Mouse (Mus musculus) right cerebral cortex, adult 18-20 months (tissue): ENCODE measurements around the gene Srp14.

Experiments
- DNase-seq: peaks from one replicate; pipeline ENCODE4 v3.0.0; 2022; ENCODE audit warnings: mixed read lengths

The Srp14 gene

DNA sequence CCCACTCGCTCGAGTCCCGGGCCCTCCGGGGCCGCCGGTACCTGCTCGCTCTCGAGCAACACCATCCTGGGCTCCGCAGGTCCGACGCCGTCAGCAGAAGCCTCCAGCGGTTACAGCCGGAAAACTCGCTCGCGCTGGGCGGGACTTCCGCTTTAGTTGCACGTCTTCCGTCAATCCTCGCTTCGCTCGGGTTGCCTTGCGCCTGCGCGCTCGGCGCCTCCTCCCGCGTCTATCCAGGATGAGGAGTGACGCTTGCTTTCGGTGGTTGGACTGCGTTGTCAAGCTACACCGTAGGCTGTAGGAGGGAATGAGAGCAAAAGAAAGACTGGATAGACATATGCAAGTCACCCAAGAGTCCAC is at the start of gene Srp14:
Gene Srp14 (minus strand): TSS at position 162 of the 360 bp plus-strand sequence.
- peak; percentile 95 for DNase-seq

DNA sequence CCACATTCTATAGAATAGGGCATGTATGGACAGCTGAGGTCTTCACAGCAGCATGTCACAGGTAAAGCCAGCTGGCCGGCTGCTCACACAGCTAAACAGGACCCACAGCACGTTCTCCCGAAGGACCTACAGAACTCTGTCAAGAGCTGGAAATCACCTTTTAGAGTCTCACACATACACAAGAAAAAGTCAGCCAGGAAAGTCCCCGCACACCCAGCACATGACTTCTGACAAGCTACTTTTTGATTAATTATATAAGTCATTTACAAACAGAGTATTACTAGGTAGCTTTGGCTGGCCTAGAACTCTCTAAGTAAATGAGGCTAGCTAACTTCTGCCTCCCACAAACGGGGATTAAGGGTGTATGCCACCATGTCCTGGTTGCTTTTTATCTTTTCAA is 47.0 kb upstream of the Srp14 start:
- no peak for DNase-seq

DNA sequence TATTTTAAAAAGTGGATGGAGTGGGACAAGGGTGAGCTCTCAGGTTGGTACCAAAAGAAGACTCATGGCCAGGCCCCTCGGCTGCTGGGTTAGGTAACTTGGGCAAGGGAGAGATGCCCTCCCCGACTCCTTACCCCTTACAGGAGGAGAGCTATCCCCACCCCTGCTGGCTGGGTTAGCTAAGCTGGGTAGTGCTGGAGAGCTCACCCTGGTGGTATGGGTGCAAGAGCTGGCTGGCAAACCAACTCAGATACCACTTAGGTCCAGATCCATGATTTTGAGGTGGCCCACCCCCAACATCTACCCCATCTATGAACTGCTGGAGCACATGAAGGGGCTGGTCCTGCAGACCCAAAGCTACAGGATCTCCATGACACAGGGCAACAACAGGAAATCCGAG is 45.3 kb upstream of the Srp14 start:
- no peak for DNase-seq

DNA sequence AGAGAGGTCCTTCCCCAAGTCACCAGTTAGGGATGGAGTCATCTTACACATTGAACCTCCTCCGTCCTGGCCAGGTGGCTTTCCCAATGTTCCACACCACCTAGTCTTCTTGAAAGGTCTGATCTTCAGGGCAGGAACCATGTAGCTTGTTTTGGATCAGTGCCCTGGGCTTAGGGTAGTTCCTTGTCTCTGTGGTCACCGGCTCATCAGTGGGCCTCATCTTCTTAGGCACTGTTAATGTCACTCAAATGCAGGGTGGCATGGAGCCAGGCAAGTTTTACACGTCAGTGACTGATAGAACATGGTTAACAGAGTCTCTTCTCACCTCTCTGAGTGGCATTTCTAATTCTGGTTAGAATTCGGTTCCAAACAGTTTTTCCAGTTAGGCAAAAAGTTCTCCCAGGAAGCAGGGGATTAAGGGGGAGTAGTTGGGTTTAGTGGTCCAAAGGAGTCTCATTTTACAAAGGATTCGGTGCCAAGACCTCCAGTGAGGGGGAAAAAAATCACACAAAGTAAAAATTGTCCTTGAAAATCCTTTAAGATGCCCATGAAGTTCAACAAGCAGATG is 43.7 kb upstream of the Srp14 start:
- no peak for DNase-seq

DNA sequence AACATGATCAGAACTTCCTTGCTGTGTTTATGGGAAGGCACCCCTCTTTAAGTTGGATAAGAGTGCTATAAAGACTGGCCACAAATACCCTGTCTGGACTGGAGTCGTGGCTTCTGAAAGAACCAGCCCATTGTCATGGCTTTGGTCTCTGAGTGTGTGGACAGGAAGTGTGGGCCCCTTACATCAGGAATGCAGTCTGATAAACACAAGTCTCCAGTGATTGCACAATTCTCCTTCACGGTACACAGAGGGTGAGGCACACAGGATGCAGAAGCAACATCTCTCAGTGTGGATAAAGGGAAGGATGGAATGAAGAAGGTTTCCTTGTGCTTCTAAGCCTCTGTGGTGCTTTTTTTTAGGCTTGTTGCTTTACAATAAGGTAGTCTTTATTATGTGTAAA is 42.8 kb upstream of the Srp14 start:
- DNase-seq = no peak

DNA sequence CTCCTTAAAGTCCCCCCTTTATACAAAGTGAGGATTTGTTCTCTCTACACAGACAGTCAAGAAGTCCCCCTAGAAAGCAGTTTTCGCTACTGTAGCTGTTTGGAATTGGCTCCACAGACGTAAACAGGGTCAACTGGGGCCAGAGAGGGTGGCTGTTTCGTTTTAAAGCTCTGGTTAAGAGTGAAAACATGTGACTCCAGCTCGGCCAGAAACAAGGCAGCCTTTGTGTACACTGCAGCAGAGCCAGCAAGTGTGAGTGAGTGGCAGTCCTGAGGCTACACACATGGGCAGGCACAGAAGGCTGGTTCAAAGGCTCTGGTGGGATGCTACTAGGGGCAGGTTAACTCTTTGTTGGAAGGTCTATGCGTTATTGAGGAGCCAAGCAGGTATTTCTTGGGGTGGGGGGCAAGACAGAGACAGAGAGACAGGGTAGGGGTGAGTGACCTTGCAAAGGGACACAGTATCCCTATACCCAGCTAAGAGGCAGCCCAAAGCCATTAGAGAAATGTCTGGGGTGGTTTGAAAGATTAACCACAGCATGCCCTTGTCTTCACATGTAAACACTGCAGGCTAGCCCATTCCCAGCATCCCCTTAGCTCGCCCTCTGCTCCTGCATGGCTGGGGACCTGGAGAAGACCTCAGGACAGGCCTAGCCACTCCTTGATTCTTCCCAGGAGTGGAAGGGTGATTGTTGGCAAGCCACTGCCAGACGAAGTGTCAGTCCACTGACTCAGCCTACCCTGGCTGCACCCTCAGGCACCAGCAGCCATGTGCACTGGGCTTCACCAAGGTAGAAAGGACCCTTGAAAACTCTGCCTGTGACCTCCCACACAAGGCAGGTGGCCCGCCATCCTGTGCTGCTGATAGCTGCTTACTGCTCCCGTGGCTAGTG is 40.8 kb upstream of the Srp14 start:
- DNase-seq = peak; percentile 49

DNA sequence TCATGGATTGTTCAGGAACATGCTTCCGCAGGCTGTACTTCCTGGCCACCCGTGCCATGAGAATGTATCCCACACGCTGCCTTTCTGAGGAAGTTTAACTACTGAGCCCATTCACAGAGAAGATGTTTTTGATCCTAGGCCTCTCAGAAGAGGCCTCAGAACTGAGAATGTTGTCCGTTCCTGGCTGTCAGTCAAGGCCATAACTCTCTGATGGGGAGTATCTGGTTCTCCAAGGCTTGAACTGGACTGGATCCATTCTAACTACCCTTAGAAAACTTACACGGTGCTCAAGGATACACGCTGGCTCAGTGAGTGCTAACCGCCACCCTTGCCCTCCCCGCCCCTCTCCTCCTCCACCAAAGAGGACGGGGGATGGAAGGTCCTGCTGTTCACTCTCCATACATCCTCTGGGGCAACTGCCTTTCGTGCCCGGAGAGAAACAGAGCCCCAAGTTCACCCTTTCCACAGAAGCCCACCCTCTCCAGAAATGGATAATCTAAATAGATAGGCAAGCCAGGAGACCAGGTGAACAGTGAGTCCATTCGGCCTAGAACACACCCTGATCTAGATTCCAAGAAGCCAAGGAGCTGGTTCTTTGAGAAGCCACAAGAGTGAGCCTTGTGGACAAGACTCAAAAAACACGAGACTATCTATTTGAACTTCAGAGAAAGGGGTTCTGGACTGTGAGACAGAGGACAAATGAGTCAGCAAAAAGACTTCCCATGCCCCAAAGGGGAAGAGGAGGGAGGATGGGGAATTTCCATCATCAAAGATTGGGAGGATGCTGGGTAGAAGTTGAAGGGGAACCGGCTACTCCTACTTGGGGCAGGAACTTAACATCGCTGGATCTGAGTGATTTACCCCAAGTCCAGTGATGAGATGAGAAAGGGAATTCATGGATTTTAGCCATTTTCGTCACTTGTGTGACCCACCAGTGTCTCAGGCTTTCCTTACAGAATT is 33.2 kb upstream of the Srp14 start:
- no peak for DNase-seq

DNA sequence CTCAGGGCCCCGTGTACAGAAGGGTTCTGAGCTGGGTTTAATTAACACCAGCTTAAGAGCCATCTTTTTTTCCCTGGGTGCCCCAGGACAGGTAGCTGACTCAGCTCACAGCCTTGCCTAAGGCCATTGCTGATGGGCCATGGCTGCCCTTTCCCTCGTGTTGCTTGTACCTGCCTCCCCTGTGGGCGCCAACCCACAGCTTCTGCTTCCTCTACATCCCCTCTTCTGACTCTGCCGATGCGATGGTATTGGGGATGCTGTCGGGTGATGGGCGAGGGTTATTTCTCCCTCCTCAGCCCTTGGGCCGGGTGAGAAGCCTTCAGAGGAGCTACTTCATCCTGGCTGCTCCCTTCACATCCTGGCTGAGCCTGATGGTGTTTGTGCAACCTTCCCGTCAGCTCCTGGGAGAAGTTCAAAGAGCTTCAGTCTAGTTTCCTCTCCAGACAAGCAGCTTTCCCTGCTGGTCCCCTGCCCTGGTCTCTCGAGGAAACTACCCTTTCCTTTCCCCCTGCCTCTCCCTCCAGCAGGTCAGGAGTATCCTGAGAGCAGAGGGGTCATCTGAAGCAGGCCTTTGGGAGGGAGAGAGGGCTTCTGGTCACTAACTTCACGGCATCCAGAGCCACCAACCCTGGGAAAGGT is 32.4 kb upstream of the Srp14 start:
- DNase-seq = no peak

DNA sequence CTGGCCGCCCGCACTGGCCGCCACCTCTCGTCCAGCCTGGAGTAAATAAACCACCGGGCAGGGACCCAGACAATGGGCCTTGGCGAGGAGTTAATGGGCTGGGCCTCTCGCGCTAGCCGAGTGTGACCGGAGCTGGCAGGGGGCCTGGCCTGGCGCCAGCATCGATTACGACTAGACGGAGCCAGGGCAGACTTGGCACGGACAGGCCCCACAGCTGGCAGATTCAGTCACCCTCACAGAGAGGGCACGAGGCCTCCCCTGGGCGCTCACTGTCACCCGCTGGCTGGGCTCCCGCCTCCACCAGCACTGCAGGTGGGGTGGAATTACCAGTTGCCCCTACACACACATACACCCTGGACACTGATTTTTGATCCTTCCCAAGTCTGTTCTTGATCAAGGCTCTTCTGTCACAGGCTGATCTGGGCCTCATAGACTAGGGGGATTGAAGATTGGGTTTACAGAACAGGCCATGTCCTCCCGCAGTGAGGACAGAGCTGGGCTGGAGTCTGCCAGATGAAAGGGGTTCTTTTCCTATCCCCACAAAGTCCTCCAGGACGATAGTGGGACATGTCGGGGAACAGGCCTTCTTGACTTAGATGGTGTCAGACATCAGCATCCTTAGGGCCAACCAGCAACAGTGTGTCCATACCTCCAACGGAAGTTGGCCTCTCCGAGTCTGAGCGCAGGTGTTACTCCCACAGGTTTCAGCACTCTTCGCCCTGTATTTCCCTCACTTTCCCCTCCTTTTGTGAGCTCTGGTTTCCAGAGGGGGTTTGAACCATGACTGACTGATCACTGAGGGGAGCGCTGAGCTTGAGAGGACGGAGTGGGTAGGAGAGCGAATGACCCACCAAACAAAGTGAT is 31.2 kb upstream of the Srp14 start:
- peak; percentile 89 for DNase-seq

DNA sequence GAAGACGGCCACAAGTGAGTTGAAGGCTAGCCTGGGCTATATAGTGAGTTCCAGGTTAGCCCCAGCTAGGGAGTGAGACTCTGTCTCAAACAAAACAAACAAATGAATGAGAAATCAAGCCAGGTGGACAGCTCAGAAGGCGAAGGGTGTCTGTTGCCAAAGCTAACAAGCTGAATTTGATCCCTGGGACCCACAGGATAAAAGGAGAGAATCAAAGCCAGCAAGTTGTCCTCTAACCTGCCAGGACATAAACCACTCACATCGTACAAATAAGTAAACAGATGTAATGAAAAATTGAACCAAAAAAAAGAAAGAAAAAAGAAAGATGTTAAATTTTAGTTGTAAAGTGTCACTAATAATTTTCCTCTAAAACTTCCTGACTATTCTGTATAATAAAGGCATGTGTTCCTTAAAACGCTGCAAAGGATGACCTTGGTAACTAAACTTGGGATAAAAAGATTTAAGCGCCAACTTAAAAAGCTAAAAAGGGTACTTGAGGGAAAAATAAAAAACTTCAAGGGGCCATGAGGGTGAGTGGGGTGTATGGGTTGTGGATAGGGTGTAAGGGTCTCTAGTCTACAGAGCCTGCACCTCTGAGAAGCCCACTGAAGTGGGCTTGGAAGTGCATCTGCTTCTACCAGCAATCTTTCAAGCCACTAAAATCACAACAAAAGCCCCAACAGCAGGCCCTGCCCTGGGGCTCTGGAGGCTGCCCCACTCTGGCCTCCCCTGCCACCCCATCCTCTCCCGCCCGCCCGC is 30.4 kb upstream of the Srp14 start:
- no peak for DNase-seq

DNA sequence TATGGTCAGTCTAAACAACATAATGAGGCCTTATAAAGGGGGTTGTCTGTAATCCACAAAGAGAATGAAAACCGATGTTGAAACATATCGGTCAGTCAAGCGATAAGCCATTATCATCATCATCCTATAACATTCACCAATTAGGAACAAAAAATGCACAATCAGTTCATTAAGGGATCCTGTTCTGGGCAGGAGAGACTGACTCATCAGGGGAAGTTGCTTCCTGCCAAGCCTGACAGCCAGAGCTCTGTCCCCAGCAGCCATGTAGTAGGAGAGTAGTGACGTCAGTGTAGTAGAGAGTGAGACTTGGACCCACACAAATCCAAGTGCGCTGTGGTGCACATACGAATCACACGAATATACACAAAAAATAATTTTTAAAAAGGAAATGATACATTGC is 27.6 kb upstream of the Srp14 start:
- DNase-seq = no peak

DNA sequence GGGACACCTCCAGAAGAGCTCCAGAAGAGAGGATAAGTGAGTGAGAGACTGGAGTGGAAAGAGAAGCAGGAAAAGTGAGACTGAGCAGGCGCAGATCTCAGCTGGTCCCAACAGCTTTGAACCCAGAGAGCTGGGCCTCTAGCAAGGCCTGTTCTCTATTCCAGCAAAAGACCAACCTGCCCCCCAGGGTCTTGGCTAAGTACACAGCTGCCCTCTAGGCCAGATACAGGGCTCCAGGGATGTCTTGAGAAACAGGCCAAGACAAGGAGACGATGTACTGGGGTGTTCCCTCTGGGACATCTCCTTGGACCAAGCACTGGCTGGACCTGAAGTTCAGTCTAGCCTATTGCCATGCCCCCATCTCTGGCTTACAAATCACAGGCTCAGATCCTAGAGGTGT is 20.7 kb upstream of the Srp14 start:
- DNase-seq = no peak

DNA sequence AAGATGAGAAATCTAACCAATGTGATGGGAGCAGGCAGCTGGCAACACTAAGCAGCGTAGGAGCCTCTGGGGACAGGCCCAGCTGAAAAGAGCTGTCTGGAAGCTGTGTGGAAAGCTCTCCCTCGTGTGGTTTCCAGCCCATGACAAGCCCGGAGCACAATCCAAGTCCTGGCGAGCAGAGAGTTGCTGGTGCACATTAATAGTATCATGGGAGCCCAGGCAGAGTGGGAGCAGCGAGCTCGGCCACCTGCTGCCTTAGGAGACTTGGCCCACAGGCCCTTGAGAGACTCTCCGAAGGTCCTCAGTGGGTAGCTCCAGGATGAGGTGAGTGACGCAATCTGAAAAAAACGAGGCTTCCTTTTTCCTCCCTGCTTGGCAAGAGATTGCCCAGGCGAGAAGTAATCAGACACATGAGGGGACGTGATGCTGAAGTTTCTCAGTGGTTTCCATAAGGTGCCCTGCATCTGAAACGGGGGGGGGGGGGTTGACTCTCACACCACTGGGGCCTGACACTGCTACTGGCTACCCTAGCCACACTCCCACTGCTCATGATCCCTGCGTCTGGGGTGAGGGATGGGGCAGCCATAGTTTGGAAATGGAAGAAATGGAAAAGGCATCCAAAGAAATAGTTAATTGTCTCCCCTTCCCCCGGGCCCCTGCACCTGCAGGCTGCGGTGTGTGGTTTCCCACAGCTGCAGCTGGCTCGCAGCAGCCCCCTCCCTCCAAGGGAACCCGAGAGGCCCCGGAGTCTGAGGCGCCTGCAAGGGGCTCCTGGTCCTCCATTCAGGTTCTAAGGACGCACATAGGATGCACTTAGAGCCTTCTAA is 19.8 kb upstream of the Srp14 start:
- DNase-seq = peak; percentile 39

DNA sequence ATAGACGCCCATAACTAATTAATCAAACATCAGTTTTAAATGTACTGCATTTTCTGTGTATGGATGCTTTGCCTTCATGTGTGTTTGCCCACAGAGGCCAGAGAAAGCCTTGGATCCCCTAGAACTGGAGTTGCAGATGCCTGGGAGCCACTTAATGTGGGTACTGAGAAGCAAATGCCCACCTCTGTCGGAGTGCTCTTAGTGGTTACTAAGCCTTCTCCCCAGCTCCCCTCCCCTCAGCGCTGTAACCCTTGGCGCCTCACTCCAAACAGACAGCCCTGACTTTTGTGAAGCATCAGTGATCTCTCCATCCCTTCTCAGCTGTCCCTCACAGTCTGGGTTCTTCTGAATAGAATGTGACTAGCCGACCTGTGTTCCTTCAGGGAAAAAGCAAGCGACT is 19.0 kb upstream of the Srp14 start:
- no peak for DNase-seq

DNA sequence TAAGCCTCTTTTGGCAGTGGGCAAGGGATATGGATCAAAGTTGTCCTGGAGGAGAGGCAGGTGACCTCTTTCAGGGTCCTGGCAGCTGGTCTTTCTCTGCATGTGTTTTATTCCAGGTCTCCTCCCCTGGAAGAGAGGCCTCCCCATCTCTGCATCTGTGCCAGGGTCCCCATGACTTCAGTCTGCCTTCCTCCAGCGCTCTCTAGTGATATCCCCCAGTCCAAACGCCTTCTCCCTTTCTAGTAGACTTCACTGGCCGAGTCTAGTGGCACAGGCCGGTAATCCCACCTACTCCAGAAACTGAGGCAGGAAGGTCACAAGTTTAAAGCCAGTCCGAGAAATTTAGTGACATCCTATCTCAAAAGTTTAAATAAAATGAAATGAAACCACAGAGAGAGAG is 18.4 kb upstream of the Srp14 start:
- no peak for DNase-seq

DNA sequence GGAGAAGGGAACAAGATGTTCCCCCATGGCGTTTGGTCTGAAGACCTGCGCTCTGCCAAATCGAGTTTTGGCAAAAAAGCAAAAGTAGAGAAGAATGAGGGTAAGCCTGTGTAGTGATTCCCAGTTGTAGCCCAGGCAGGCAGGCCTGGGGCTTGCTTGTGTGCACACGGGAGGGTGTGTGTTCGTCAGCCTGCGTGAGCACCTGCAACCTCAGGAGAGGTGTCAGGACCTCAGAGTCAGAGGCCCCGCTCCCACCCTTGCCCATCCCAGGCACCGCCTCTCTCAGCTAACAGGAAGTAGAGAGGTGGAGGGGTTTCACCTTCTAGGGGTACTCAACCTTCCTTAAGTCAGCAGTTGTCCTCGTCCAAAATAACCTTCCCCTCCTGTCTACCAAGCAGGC is 15.5 kb upstream of the Srp14 start:
- no peak for DNase-seq

DNA sequence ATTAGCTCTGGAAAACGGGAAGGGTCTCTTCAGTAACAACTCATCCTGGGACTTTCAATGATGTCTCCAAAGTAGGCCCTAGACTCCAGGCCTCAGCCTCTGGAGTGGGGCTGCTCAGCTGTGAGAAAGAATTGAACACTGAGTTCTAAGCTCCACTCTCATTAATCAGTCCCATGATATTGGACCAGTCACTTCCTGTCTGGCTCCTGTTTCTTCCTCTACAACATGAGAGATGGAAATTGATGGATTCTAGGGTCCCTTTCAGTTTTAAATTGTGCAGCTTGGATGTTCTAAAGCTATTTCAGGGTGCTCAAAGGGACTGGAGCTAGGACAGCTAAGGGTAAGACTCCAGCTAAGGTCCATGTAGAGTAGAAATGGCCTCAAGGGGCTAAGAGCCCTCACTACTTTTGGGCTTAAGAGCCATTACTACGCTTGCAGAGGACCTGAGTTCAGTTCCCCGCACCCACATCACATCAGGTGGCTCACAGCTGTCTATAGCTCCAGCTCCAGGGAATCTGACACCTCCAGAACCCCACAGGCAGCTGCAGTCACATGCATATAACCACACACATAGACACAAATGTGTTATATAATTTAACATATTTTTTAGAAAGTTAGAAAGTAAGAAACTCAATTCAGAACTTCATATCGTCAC is 12.4 kb upstream of the Srp14 start:
- DNase-seq = no peak

DNA sequence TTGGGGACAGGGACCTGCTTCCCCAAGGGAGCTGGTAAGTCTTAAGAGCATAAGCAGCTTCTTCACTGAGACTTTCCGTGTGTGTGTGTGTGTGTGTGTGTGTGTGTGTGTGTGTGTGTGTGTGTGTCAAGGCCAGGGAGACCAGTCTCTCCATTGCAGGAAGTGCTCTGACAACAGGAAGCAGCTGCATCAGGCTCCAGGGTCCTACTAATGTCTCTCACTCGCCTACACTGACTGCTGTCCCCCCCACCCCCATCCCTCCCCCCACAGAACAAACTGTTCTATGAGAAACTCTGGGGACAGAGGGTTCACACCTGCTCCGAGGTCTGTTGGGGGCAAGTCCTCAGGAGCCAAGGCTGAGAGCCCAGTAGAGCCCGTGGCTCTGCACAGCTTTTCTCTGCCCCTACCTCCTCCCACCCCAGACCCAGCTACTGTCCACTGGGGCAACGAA is 11.8 kb upstream of the Srp14 start:
- DNase-seq = no peak

DNA sequence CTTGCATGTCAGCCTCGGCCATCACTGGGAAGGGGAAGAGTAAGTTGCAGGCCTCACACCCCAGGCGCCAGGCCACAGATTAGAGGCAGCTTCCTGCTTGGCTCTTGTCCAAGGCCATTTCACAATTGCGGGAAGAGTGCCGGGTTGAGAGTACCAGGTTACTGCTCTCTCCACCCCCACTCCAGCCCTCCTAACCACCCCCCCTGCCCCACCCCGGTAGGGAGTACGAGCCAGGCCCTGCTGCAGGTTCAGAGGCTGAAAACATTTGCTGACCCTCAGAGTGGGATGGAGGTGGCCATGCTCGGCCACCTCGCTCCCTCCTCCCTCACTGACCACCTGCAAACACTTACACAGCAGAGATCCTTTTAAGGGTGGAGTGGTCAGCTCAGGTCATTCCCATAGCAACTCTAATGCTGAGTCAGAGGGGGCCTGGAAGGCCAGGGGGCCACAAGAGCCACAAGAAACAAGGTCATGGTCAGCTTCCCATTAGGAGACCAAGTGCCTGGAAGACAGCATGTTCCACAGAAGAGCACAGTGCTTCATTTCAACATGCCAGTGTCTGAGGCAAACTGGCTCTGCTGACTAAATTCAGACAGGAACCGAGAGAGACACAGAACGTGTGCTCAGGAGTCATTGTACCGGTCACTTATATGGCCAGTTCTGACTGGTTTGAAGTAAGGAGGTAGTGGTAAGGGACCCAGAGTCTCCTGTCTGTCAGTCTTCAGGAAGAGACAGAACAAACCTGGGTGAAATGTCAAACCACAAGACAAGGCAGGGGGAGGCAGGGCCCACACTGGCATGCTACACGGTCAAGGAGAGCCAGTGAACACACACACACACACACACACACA is 11.0 kb upstream of the Srp14 start:
- DNase-seq = peak; percentile 21
